Mouse (Mus musculus) heart, adult 2 months (tissue): Measurements from ENCODE around the gene Rusc1. TPM values are rescaled to one million over a fixed set of nuclear protein-coding genes. Genes with fewer than 3 reads are reported as not detected.

ENCODE experiments used
- DNase-seq, 2 experiments: peaks; one replicate each; pipeline ENCODE4 v3.0.0; 2021
- H3K27ac ChIP-seq: fragments of 200-600 bp; 2 replicates; pipeline ENCODE4 v1.8.1; 2022
- H3K27me3 ChIP-seq: fragments of 200-500 bp; 2 replicates; pipeline ENCODE4 v1.6.1; 2012; ENCODE audit warnings: mild to moderate bottlenecking, low read length, inconsistent platforms, mixed read lengths; ENCODE audit not compliant: control insufficient read depth, insufficient read depth
- H3K36me3 ChIP-seq: fragments of 200-500 bp; 2 replicates; pipeline ENCODE4 v1.6.1; 2012; ENCODE audit warnings: low read length, inconsistent platforms; ENCODE audit not compliant: control insufficient read depth, insufficient read depth
- H3K4me1 ChIP-seq: fragments of 200-500 bp; 2 replicates; pipeline ENCODE4 v1.6.1; 2011; ENCODE audit warnings: low read length; ENCODE audit not compliant: control insufficient read depth, insufficient read depth
- H3K4me3 ChIP-seq: fragments of 200-600 bp; 2 replicates; pipeline ENCODE4 v1.8.1; 2022
- H3K79me2 ChIP-seq: fragments of 200-500 bp; replicated peaks from 2 replicates; pipeline ENCODE4 v1.6.1; 2012; ENCODE audit warnings: mild to moderate bottlenecking, inconsistent platforms, low read length, moderate library complexity, mixed read lengths; ENCODE audit not compliant: control insufficient read depth, insufficient read depth
- H3K9ac ChIP-seq: fragments of 200-500 bp; 2 replicates; pipeline ENCODE4 v1.6.1; 2012; ENCODE audit warnings: low read depth, mild to moderate bottlenecking, control low read depth, inconsistent platforms, low read length, mixed read lengths
- CTCF ChIP-seq: fragments of 200-600 bp; IDR thresholded peaks from 2 replicates; pipeline ENCODE4 v1.8.1; 2022; ENCODE audit warnings: antibody characterized with exemption, mild to moderate bottlenecking, moderate library complexity
- EP300 ChIP-seq: fragments of 200-500 bp; IDR thresholded peaks from 2 replicates; pipeline ENCODE4 v1.6.1; 2011; ENCODE audit warnings: low read depth, low read length, control low read depth; ENCODE audit not compliant: insufficient read depth
- POLR2A ChIP-seq: fragments of 200-500 bp; IDR thresholded peaks from 2 replicates; pipeline ENCODE4 v1.6.1; 2011; ENCODE audit warnings: mild to moderate bottlenecking, low read depth, low read length, control low read depth; ENCODE audit not compliant: insufficient read depth
- WGBS: fragments of 180-500 bp; shearing (Covaris S2); methylation state at CpG from one replicate; pipeline ENCODE4 v1.1.7; 2018; 5-methylcytosine and 5-hydroxymethylcytosine counted together
- intact Hi-C: fragments of 180-260 bp; cut with DNase I; formaldehyde crosslinking; loops from one replicate; pipeline ENCODE4 v1.15.1; 2025
- polyA plus RNA-seq: library from polyadenylated mRNA; depleted of rRNA; stranded (reverse); fragments of >200 nt; gene quantifications from 2 replicates; pipeline ENCODE4 v1.2.3, GENCODE M21; 2012
- total RNA-seq, 2 experiments: library from RNA; stranded (reverse); gene quantifications; 2 replicates each; pipeline ENCODE4 v1.2.3; 2021

Rusc1 gene
- total and polyA plus RNA-seq, 3 experiments: 26.4 to 38.8 (median 30.9) TPM

- Histone ChIP-seq H3K27ac (no peak overlapping the region), H3K79me2 (no peaks in the 10 kb centered on the region), H3K4me3 (no peak overlapping the region; the same call in 1 of the 2 replicates), H3K4me1 (peaks cover 3% of the 10 kb centered on the region), H3K27me3 (no peaks in the 10 kb centered on the region), H3K9ac (no peak overlapping the region), H3K36me3 (no peaks in the 10 kb centered on the region)
- TF ChIP-seq CTCF (no peak), POLR2A (no peak), EP300 (no peak)
- DNase-seq: no peak
- 28% methylated on average over 20 of the region's 20 CpGs for WGBS
- intact Hi-C loops: loop anchor here (2.0 kb wide), 1 partner anchor 123 kb away; the partner anchor contains the start of gene Thbs3
Observed at GRCm38 (mm10) chr3:89091811-89092508, 1.2 kb downstream of the Rusc1 start.

GRCm38 (mm10) chr3:89090694-89091655, 2.1 kb downstream of the Rusc1 start:
- H3K4me3 ChIP-seq: peak overlapping the region; percentile 83
- no peaks in the 10 kb centered on the region for H3K27me3 ChIP-seq
- no peaks in the 10 kb centered on the region for H3K79me2 ChIP-seq
- peaks cover 3% of the 10 kb centered on the region for H3K4me1 ChIP-seq
- no peaks in the 10 kb centered on the region for H3K36me3 ChIP-seq
- H3K9ac ChIP-seq: peak overlapping the region; percentile 79
- peak overlapping the region; percentile 94 for H3K27ac ChIP-seq
- TF ChIP-seq CTCF: peak; percentile 96
- TF ChIP-seq POLR2A: no peak
- WGBS: 1% methylated on average over 67 of the region's 74 CpGs
- DNase-seq: peak; percentile 89 to 92
- intact Hi-C loops: loop anchor here (2.0 kb wide), 1 partner anchor 124 kb away; the partner anchor contains the start of gene Thbs3

- Histone ChIP-seq H3K27me3 (no peaks in the 10 kb centered on the region), H3K36me3 (no peaks in the 10 kb centered on the region), H3K9ac (peak overlapping the region; percentile 79), H3K4me1 (peaks cover 3% of the 10 kb centered on the region), H3K79me2 (no peaks in the 10 kb centered on the region), H3K4me3 (peak overlapping the region; percentile 83), H3K27ac (peak overlapping the region; percentile 94)
- intact Hi-C loops: loop anchor here (2.0 kb wide), 1 partner anchor 125 kb away; the partner anchor contains the start of gene Thbs3
- peak; percentile 88 to 93 for DNase-seq
- TF ChIP-seq EP300 (peak; percentile 37; the same call in 1 of the 2 replicates), CTCF (no peak)
- under 1% methylated on average over 39 of the region's 40 CpGs for WGBS
Observed at GRCm38 (mm10) chr3:89089882-89090591, 3.1 kb downstream of the Rusc1 start.

- Histone ChIP-seq H3K27me3 (no peaks in the 10 kb centered on the region), H3K4me1 (peaks cover 3% of the 10 kb centered on the region), H3K79me2 (no peaks in the 10 kb centered on the region), H3K9ac (peak overlapping the region; percentile 60), H3K27ac (peak overlapping the region; percentile 94; the same call in 1 of the 2 replicates), H3K36me3 (no peaks in the 10 kb centered on the region), H3K4me3 (peak overlapping the region; percentile 83)
- WGBS: 61% methylated on average over 14 of the region's 14 CpGs
- peak in 1 of 2 experiments; percentile 28 for DNase-seq
- intact Hi-C loops: no loop called here
- TF ChIP-seq EP300 (no peak), POLR2A (no peak), CTCF (no peak)
Observed at GRCm38 (mm10) chr3:89088974-89089373, 4.1 kb downstream of the Rusc1 start.

GRCm38 (mm10) chr3:89087338-89088110, 5.6 kb downstream of the Rusc1 start:
- TF ChIP-seq EP300: no peak
- peak; percentile 82 for TF ChIP-seq CTCF
- no peak for TF ChIP-seq POLR2A
- H3K79me2 ChIP-seq: no peaks in the 10 kb centered on the region
- WGBS: 38% methylated on average over 21 of the region's 21 CpGs
- DNase-seq: peak; percentile 65 to 77
- peaks cover 3% of the 10 kb centered on the region; the same call in 1 of the 2 replicates for H3K4me1 ChIP-seq
- no peaks in the 10 kb centered on the region for H3K27me3 ChIP-seq
- H3K36me3 ChIP-seq: no peaks in the 10 kb centered on the region
- no peak overlapping the region for H3K4me3 ChIP-seq
- no peak overlapping the region for H3K9ac ChIP-seq
- intact Hi-C loops: loop anchor here (2.0 kb wide), 1 partner anchor 71 kb away; no protein-coding TSS in a partner anchor
- no peak overlapping the region for H3K27ac ChIP-seq
